ENCODE assay signal across 9 mouse cellular contexts in genomic region chr11:96006367-96006851, GRCm38 (mm10). TPM values are rescaled to one million over a fixed set of nuclear protein-coding genes. Genes with fewer than 3 reads are reported as not detected.
A peak's percentile ranks its signal among the peaks of the same experiment; 100 is the strongest.
DNase-seq lines count a peak whose midpoint lies in the region; ATAC-seq and TF ChIP-seq lines count a peak whose summit lies in the region.
"Had no signal": no experiment of that assay in that cellular context is flagged by ENCODE, and none has a peak within 500 bp of the region (broad histone marks: within the 10 kb centered on the region; RNA-seq: fewer than 3 reads in every experiment).

No protein-coding gene starts in this region.

- H3K4me2 ChIP-seq in intestine, embryonic 15.5 days (replicated peaks): peak overlapping the region; percentile 95
- peak overlapping the region; percentile 88 for H3K4me2 ChIP-seq in neural tube, embryonic 12.5 days (replicated peaks)

- no peak for TF ChIP-seq POLR2A in thymus, adult 2 months (IDR thresholded peaks at IDR 0.05; ENCODE audit: control insufficient read depth, extremely low read depth, insufficient read depth, low read length, poor library complexity)

- H3K36me3 ChIP-seq in thymus, adult 2 months (ENCODE audit: control insufficient read depth, insufficient read depth, low read length): no peaks in the 10 kb centered on the region
- no peaks in the 10 kb centered on the region for H3K36me3 ChIP-seq in intestine, embryonic 15.5 days
- no peaks in the 10 kb centered on the region for H3K36me3 ChIP-seq in neural tube, embryonic 12.5 days

- DNase-seq in cerebellum, postnatal 14 days: peak; percentile 15 to 26
- DNase-seq in cerebellum, postnatal 4 days (ENCODE audit: low spot score in 2 of 2): no peak
- peak; percentile 34 for DNase-seq in thymus, postnatal 4 days
- no peak for DNase-seq in thymus, adult 2 months
- DNase-seq in layer of hippocampus, postnatal 25 days (ENCODE audit: extremely low spot score in 1 of 2, low spot score in 1 of 2): no peak
- DNase-seq in left cerebral cortex, adult 2 months (ENCODE audit: extremely low spot score in 1 of 2, low spot score in 2 of 2): no peak

- no peak for TF ChIP-seq CTCF in thymus, adult 2 months (IDR thresholded peaks at IDR 0.05; ENCODE audit: borderline replicate concordance, control insufficient read depth, extremely low read depth, insufficient read depth, low read length, poor library complexity)
- no peak for TF ChIP-seq CTCF in left cerebral cortex, adult 2 months (IDR thresholded peaks at IDR 0.05)

- no peaks in the 10 kb centered on the region for H3K9me3 ChIP-seq in intestine, embryonic 15.5 days
- no peaks in the 10 kb centered on the region for H3K9me3 ChIP-seq in neural tube, embryonic 12.5 days

- peak; percentile 23 for ATAC-seq in intestine, embryonic 15.5 days
- ATAC-seq in neural tube, embryonic 12.5 days (ENCODE audit: low FRiP score, low read depth): peak; percentile 44

- no peak overlapping the region for H3K27ac ChIP-seq in thymus, adult 2 months (ENCODE audit: control insufficient read depth, insufficient read depth, low read length)
- peak overlapping the region; percentile 92 for H3K27ac ChIP-seq in intestine, embryonic 15.5 days
- peak overlapping the region; percentile 95 for H3K27ac ChIP-seq in neural tube, embryonic 12.5 days
- no peak overlapping the region for H3K27ac ChIP-seq in left cerebral cortex, adult 2 months

- no peak overlapping the region for H3K4me3 ChIP-seq in thymus, adult 2 months (ENCODE audit: control insufficient read depth, insufficient read depth, low read length)
- H3K4me3 ChIP-seq in intestine, embryonic 15.5 days (replicated peaks): peak overlapping the region; percentile 83
- H3K4me3 ChIP-seq in neural tube, embryonic 12.5 days: peak overlapping the region; percentile 96
- H3K4me3 ChIP-seq in left cerebral cortex, adult 2 months: no peak overlapping the region

- peak overlapping the region; percentile 94 for H3K9ac ChIP-seq in intestine, embryonic 15.5 days
- H3K9ac ChIP-seq in neural tube, embryonic 12.5 days: peak overlapping the region; percentile 97

- H3K27me3 ChIP-seq in thymus, adult 2 months (ENCODE audit: control insufficient read depth, insufficient read depth, low read length): peaks cover 29% of the 10 kb centered on the region
- H3K27me3 ChIP-seq in intestine, embryonic 15.5 days (replicated peaks): no peaks in the 10 kb centered on the region; the same call in 1 of the 2 replicates
- no peaks in the 10 kb centered on the region for H3K27me3 ChIP-seq in neural tube, embryonic 12.5 days (replicated peaks)

- peaks cover 16% of the 10 kb centered on the region; the same call in 1 of the 2 replicates for H3K4me1 ChIP-seq in thymus, adult 2 months (replicated peaks; ENCODE audit: control insufficient read depth, insufficient read depth, low read length)
- H3K4me1 ChIP-seq in intestine, embryonic 15.5 days (replicated peaks): peaks cover 14% of the 10 kb centered on the region
- H3K4me1 ChIP-seq in neural tube, embryonic 12.5 days: peaks cover 21% of the 10 kb centered on the region

- intact Hi-C loops in left cerebral cortex, adult 2 months (cut with DNase I): loop anchor here (5.0 to 10.0 kb wide), 4 partner anchors 196 to 862 kb away; partner anchors contain the start of genes Dlx4 and Hoxb4

- WGBS in thymus, adult 2 months: 5% methylated on average over 33 of the region's 33 CpGs
- WGBS in intestine, embryonic 15.5 days: under 1% methylated on average over 33 of the region's 33 CpGs
- under 1% methylated on average over 33 of the region's 33 CpGs for WGBS in neural tube, embryonic 12.5 days

RNA-seq across cellular contexts. Expression of gene Igf2bp1, which starts 0.7 kb away (rescaled TPM):
- 0.01 and 0.13 TPM in 2 replicates for polyA plus RNA-seq in thymus, adult 2 months (2012; rRNA removed)
- 42.8 TPM in 2 replicates for polyA plus RNA-seq in intestine, embryonic 15.5 days (2015; fragmentation: Nextera tagmentation; extraction: Ambion mirVana)
- 57.1 and 73.7 TPM in 2 replicates for polyA plus RNA-seq in neural tube, embryonic 12.5 days (2016; fragmentation: Nextera tagmentation; extraction: Ambion mirVana)
- total RNA-seq in layer of hippocampus, postnatal 25 days (2021): under 1 TPM in 1 of 2 experiments, not detected in 1; 0.12 TPM
- under 1 TPM; 0.23 to 0.45 TPM for total RNA-seq in left cerebral cortex, adult 2 months (2021)

RNA-seq across cellular contexts. Expression of gene Gip, which starts 17.9 kb away (rescaled TPM):
- polyA plus RNA-seq in thymus, adult 2 months (2012; rRNA removed): 0.26 and 0.86 TPM in 2 replicates
- 4.9 and 5.8 TPM in 2 replicates for polyA plus RNA-seq in intestine, embryonic 15.5 days (2015; fragmentation: Nextera tagmentation; extraction: Ambion mirVana)
- not detected in 2 replicates for polyA plus RNA-seq in neural tube, embryonic 12.5 days (2016; fragmentation: Nextera tagmentation; extraction: Ambion mirVana)
- total RNA-seq in layer of hippocampus, postnatal 25 days (2021): not detected
- total RNA-seq in left cerebral cortex, adult 2 months (2021): not detected
- total RNA-seq: CH12.LX had no signal

RNA-seq across cellular contexts. Expression of gene Snf8, which starts 28.3 kb away (rescaled TPM):
- 28.7 and 30.3 TPM in 2 replicates for polyA plus RNA-seq in thymus, adult 2 months (2012; rRNA removed)
- 96.3 and 105 TPM in 2 replicates for polyA plus RNA-seq in intestine, embryonic 15.5 days (2015; fragmentation: Nextera tagmentation; extraction: Ambion mirVana)
- 130 and 134 TPM in 2 replicates for polyA plus RNA-seq in neural tube, embryonic 12.5 days (2016; fragmentation: Nextera tagmentation; extraction: Ambion mirVana)
- 100 to 1,000 TPM in 1 of 2 experiments, 10 to 100 TPM in 1; 99.8 to 103 TPM for total RNA-seq in layer of hippocampus, postnatal 25 days (2021)
- total RNA-seq in left cerebral cortex, adult 2 months (2021): 100 to 1,000 TPM; 102 to 103 TPM

RNA-seq across cellular contexts. Expression of gene Ube2z, which starts 58.8 kb away (rescaled TPM):
- 43.3 and 47.9 TPM in 2 replicates for polyA plus RNA-seq in thymus, adult 2 months (2012; rRNA removed)
- 35.3 and 37.1 TPM in 2 replicates for polyA plus RNA-seq in intestine, embryonic 15.5 days (2015; fragmentation: Nextera tagmentation; extraction: Ambion mirVana)
- polyA plus RNA-seq in neural tube, embryonic 12.5 days (2016; fragmentation: Nextera tagmentation; extraction: Ambion mirVana): 35.1 and 42.2 TPM in 2 replicates
- 10 to 100 TPM; 51.6 to 58.2 TPM for total RNA-seq in layer of hippocampus, postnatal 25 days (2021)
- total RNA-seq in left cerebral cortex, adult 2 months (2021): 10 to 100 TPM; 53.5 to 57.9 TPM

Comparison
In these comparisons a context has a peak if more than half of its experiments do, and no peak if none do; other contexts are left out.
1. DNase-seq: peak in cerebellum, postnatal 14 days (2 of 2) and thymus, postnatal 4 days (single experiment); none in cerebellum, postnatal 4 days (0 of 2), thymus, adult 2 months (single experiment), layer of hippocampus, postnatal 25 days (0 of 2) and left cerebral cortex, adult 2 months (0 of 2).
2. H3K27ac ChIP-seq: peak in intestine, embryonic 15.5 days (single experiment) and neural tube, embryonic 12.5 days (single experiment); none in thymus, adult 2 months (single experiment) and left cerebral cortex, adult 2 months (single experiment).
3. H3K4me3 ChIP-seq: peak in intestine, embryonic 15.5 days (single experiment) and neural tube, embryonic 12.5 days (single experiment); none in thymus, adult 2 months (single experiment) and left cerebral cortex, adult 2 months (single experiment).
4. RNA of gene Igf2bp1, which starts 0.7 kb away (polyA plus RNA-seq): 57.1 to 73.7 TPM in neural tube, embryonic 12.5 days and 42.8 TPM in intestine, embryonic 15.5 days; 0.01 to 0.13 TPM in thymus, adult 2 months; every median in the first group is over 10 times any median in the second.